Mouse (Mus musculus) stomach, postnatal 0 days (tissue): Measurements from ENCODE around the gene Trp53inp2. TPM values are rescaled to one million over a fixed set of nuclear protein-coding genes. Genes with fewer than 3 reads are reported as not detected.
A peak's percentile ranks its signal among the peaks of the same experiment; 100 is the strongest.

Source experiments
- ATAC-seq: fragments of 200-750 bp; cut with Nextera tagmentation; 2 replicates; pipeline ENCODE4 v1.8.0; 2017; ENCODE audit not compliant: low FRiP score, low TSS enrichment
- DNase-seq: peaks from one replicate; pipeline ENCODE4 v3.0.0-alpha.2; 2016; ENCODE audit warnings: low spot score
- H3K27ac ChIP-seq: fragments of 300-500 bp; sonication (generic); replicated peaks from 2 replicates; pipeline ENCODE4 v1.5.1; 2014; ENCODE audit warnings: mild to moderate bottlenecking, control low read depth
- H3K27me3 ChIP-seq: fragments of 300-500 bp; sonication (generic); 2 replicates; pipeline ENCODE4 v1.6.1; 2014; ENCODE audit warnings: low read length; ENCODE audit not compliant: control insufficient read depth, insufficient read depth
- H3K36me3 ChIP-seq: fragments of 300-500 bp; sonication (generic); 2 replicates; pipeline ENCODE4 v1.6.1; 2014; ENCODE audit warnings: low read length, mixed read lengths; ENCODE audit not compliant: control insufficient read depth, insufficient read depth
- H3K4me1 ChIP-seq: fragments of 300-500 bp; sonication (generic); replicated peaks from 2 replicates; pipeline ENCODE4 v1.6.1; 2014; ENCODE audit warnings: antibody characterized with exemption; ENCODE audit not compliant: control insufficient read depth, insufficient read depth
- H3K4me2 ChIP-seq: fragments of 300-500 bp; sonication (generic); replicated peaks from 2 replicates; pipeline ENCODE4 v1.6.1; 2014; ENCODE audit warnings: low read depth, mild to moderate bottlenecking, control low read depth, moderate library complexity
- H3K4me3 ChIP-seq: fragments of 300-500 bp; sonication (generic); 2 replicates; pipeline ENCODE4 v1.5.1; 2014; ENCODE audit warnings: low read depth, low read length, control low read depth
- H3K9ac ChIP-seq: fragments of 300-500 bp; sonication (generic); 2 replicates; pipeline ENCODE4 v1.6.1; 2014; ENCODE audit warnings: mild to moderate bottlenecking, low read length, control low read depth, mixed read lengths
- H3K9me3 ChIP-seq: fragments of 300-500 bp; sonication (generic); 2 replicates; pipeline ENCODE4 v1.6.1; 2016; ENCODE audit warnings: low read length; ENCODE audit not compliant: control insufficient read depth
- CTCF ChIP-seq: IDR thresholded peaks from 2 replicates; pipeline ENCODE4 v1.5.1; 2016; ENCODE audit warnings: antibody characterized with exemption, low read depth, mild to moderate bottlenecking, moderate library complexity
- EP300 ChIP-seq: optimal IDR thresholded peaks from 2 replicates; pipeline ENCODE3; 2016; ENCODE audit warnings: antibody characterized with exemption
- WGBS: fragments of 180-500 bp; shearing (Covaris S2); extraction: QIAGEN DNeasy Blood & Tissue Kit; methylation state at CpG from one replicate; pipeline ENCODE4 v1.1.7; 2014; 5-methylcytosine and 5-hydroxymethylcytosine counted together
- polyA plus RNA-seq: library from polyadenylated mRNA; unstranded; fragments of >200 nt; fragmentation: Nextera tagmentation; extraction: Ambion mirVana; gene quantifications from 2 replicates; pipeline ENCODE4 v1.2.1, GENCODE M21; 2015

Gene Trp53inp2
- polyA plus RNA-seq, 1 experiment from 2014 or later, result 29.4 TPM

DNA sequence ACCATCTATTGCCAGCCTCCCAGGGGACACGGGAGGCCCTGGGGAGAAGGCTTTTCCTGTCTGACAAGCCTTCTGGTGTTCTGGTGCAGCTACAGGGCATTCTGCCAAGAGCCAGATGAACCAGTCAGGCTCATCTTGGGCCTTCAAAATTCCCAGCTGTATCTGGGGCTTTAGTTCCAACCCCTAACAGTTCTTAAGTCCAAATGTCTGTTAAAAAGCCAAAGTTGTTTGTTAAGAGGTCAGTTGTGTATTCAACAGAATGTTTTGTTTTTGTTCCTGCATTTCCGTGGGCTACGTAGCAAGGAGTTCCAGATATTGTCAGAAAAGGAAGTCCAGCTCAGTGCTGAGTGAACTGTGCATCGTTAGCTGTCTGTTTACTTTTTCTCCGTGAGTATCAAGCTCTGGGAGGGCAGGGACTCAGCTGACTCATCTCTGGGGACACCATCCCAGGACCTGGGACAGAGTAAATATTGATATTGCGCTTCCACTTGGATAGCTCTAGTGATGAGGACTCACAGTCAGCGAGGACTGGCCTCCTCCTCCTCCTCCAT is 11.5 kb upstream of the Trp53inp2 start:
- no peaks in the 10 kb centered on the region for H3K36me3 ChIP-seq
- H3K9ac ChIP-seq, result no peak overlapping the region
- H3K27ac ChIP-seq, result peak overlapping the region; percentile 73
- peak; percentile 42 for DNase-seq
- WGBS, result 11% methylated on average over 7 of the region's 7 CpGs
- no peak overlapping the region for H3K4me2 ChIP-seq
- H3K9me3 ChIP-seq, result no peaks in the 10 kb centered on the region
- H3K4me3 ChIP-seq, result no peak overlapping the region
- H3K27me3 ChIP-seq, result no peaks in the 10 kb centered on the region
- 0 out of 2 replicates have a peak, but pooled peaks cover 2% of the 10 kb centered on the region for H3K4me1 ChIP-seq
- TF ChIP-seq EP300, result no peak
- TF ChIP-seq CTCF, result no peak
- peak; percentile 87 for ATAC-seq

DNA sequence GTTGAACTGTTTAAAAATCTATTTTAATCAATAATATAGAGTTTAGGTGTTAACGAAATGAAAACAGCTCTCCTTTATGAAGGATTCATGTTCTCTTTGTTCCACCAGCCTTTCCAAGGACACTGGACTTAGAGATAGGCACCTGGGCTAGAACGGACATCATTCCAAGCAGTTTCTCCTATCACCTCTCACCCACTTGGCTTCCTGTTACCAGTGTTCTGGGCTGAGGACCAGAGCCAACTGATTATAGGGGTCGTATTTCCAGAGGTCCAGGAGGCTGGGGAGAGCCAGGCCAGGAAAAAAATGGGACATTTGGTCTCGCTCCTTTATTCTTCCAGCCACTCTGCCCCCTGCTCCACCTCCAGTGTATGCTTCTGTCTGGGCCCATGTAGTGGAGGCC is 8.4 kb upstream of the Trp53inp2 start:
- DNase-seq, result no peak
- 66% methylated on average over 4 of the region's 4 CpGs for WGBS
- no peak overlapping the region for H3K4me2 ChIP-seq
- H3K36me3 ChIP-seq, result no peaks in the 10 kb centered on the region
- no peak overlapping the region for H3K27ac ChIP-seq
- ATAC-seq, result no peak
- H3K4me3 ChIP-seq, result no peak overlapping the region
- 0 out of 2 replicates have a peak, but pooled peaks cover 2% of the 10 kb centered on the region for H3K4me1 ChIP-seq
- TF ChIP-seq CTCF (no peak), EP300 (no peak)
- no peak overlapping the region for H3K9ac ChIP-seq
- no peaks in the 10 kb centered on the region for H3K27me3 ChIP-seq
- H3K9me3 ChIP-seq, result no peaks in the 10 kb centered on the region

GRCm38 (mm10) chr2:155373302-155373701 is 7.6 kb upstream of the Trp53inp2 start:
- TF ChIP-seq CTCF (no peak), EP300 (no peak)
- 59% methylated on average over 1 of the region's 1 CpGs for WGBS
- ATAC-seq (no peak), DNase-seq (no peak)
- H3K9me3 ChIP-seq, result no peaks in the 10 kb centered on the region
- H3K9ac ChIP-seq, result no peak overlapping the region
- no peaks in the 10 kb centered on the region for H3K36me3 ChIP-seq
- no peaks in the 10 kb centered on the region for H3K27me3 ChIP-seq
- H3K27ac ChIP-seq, result no peak overlapping the region
- H3K4me2 ChIP-seq, result no peak overlapping the region
- no peak overlapping the region for H3K4me3 ChIP-seq
- H3K4me1 ChIP-seq, result 0 out of 2 replicates have a peak, but pooled peaks cover 2% of the 10 kb centered on the region

- Histone ChIP-seq H3K36me3 (no peaks in the 10 kb centered on the region), H3K27ac (no peak overlapping the region), H3K4me1 (0 out of 2 replicates have a peak, but pooled peaks cover 2% of the 10 kb centered on the region), H3K4me2 (no peak overlapping the region), H3K9ac (no peak overlapping the region), H3K4me3 (no peak overlapping the region), H3K27me3 (no peaks in the 10 kb centered on the region), H3K9me3 (no peaks in the 10 kb centered on the region)
- TF ChIP-seq CTCF, result no peak
- TF ChIP-seq EP300, result no peak
- 57% methylated on average over 1 of the region's 1 CpGs for WGBS
- no peak for ATAC-seq
- no peak for DNase-seq
These were observed 7.0 kb upstream of the Trp53inp2 start for GRCm38 (mm10) chr2:155373886-155374285.

DNA sequence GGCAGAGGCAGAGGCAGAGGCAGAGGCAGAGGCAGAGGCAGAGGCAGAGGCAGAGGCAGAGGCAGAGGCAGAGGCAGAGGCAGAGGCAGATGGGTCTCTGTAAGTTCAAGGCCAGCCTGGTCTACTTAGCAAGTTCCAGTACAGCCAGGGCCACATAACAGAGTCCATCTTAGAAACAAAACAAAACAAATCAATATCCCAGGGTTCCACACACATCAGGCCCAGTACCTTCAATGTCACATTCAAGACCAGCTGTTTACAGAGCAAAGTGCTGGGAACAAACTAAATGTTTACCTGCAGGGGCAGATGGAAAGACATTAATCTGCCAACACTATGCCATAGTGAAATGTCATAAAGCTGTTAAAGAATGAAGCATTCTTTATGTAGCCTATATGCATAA is 6.3 kb upstream of the Trp53inp2 start:
- no peaks in the 10 kb centered on the region for H3K4me1 ChIP-seq
- no peaks in the 10 kb centered on the region for H3K36me3 ChIP-seq
- H3K4me2 ChIP-seq, result no peak overlapping the region
- TF ChIP-seq CTCF, result no peak
- TF ChIP-seq EP300, result no peak
- no peak overlapping the region for H3K9ac ChIP-seq
- H3K27ac ChIP-seq, result no peak overlapping the region
- no peak overlapping the region for H3K4me3 ChIP-seq
- no peaks in the 10 kb centered on the region for H3K27me3 ChIP-seq
- ATAC-seq, result no peak
- no peak for DNase-seq
- H3K9me3 ChIP-seq, result no peaks in the 10 kb centered on the region

GRCm38 (mm10) chr2:155376191-155376590 is 4.7 kb upstream of the Trp53inp2 start:
- 73% methylated on average over 10 of the region's 10 CpGs for WGBS
- no peaks in the 10 kb centered on the region; the same call in 1 of the 2 replicates for H3K4me1 ChIP-seq
- TF ChIP-seq CTCF (no peak), EP300 (no peak)
- ATAC-seq (no peak), DNase-seq (no peak)
- H3K4me3 ChIP-seq, result no peak overlapping the region
- H3K9me3 ChIP-seq, result no peaks in the 10 kb centered on the region
- H3K27me3 ChIP-seq, result no peaks in the 10 kb centered on the region
- H3K27ac ChIP-seq, result no peak overlapping the region
- no peak overlapping the region for H3K9ac ChIP-seq
- H3K36me3 ChIP-seq, result no peaks in the 10 kb centered on the region
- H3K4me2 ChIP-seq, result no peak overlapping the region
